ENCODE assay signal across 32 mouse cellular contexts in the genomic region with DNA sequence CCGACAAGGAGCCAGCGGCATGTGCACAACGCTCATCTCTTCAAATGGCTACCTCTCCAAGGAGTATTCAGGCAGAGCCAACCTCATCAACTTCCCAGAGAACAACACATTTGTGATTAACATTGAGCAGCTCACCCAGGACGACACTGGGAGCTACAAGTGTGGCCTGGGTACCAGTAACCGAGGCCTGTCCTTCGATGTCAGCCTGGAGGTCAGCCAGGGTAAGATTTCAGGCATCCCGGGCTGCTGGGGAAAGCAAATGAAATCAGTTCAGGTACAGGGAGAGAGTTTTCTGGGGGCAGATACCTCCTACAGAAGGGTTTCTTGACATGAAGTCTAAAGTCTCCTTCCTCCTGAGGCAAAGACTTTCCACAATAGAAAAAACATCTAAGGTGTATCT. TPM values are rescaled to one million over a fixed set of nuclear protein-coding genes. Genes with fewer than 3 reads are reported as not detected.
A peak's percentile ranks its signal among the peaks of the same experiment; 100 is the strongest.
DNase-seq lines count a peak whose midpoint lies in the region; ATAC-seq lines count a peak whose summit lies in the region.
"Had no signal": no experiment of that assay in that cellular context is flagged by ENCODE, and none has a peak within 500 bp of the region (broad histone marks: within the 10 kb centered on the region; RNA-seq: fewer than 3 reads in every experiment).

No protein-coding gene starts in this region.

- no peaks in the 10 kb centered on the region for H3K9me3 ChIP-seq in forebrain, embryonic 11.5 days (ENCODE audit: control insufficient read depth, low read length)
- H3K9me3 ChIP-seq in forebrain, embryonic 13.5 days (replicated peaks): no peaks in the 10 kb centered on the region
- H3K9me3 ChIP-seq in kidney, embryonic 14.5 days (ENCODE audit: control insufficient read depth, low read length): no peaks in the 10 kb centered on the region
- no peaks in the 10 kb centered on the region for H3K9me3 ChIP-seq in liver, embryonic 16.5 days (replicated peaks; ENCODE audit: control insufficient read depth, low read length)
- H3K9me3 ChIP-seq: embryonic facial prominence, embryonic 10.5 days; embryonic facial prominence, embryonic 13.5 days; heart, embryonic 12.5 days; heart, embryonic 15.5 days had no signal

- no peak overlapping the region for H3K4me3 ChIP-seq in forebrain, embryonic 11.5 days (ENCODE audit: low read depth, low read length)
- H3K4me3 ChIP-seq in forebrain, embryonic 13.5 days: no peak overlapping the region
- no peak overlapping the region for H3K4me3 ChIP-seq in kidney, embryonic 14.5 days (ENCODE audit: low read length)
- no peak overlapping the region for H3K4me3 ChIP-seq in liver, embryonic 16.5 days (ENCODE audit: low read depth, low read length)
- H3K4me3 ChIP-seq: embryonic facial prominence, embryonic 10.5 days; embryonic facial prominence, embryonic 13.5 days; erythroblast, embryonic 14.5 days; gastrocnemius, adult 2 months; heart, embryonic 12.5 days; heart, embryonic 15.5 days had no signal

- DNase-seq in forebrain, embryonic 11.5 days (ENCODE audit: low spot score): peak; percentile 30
- peak; percentile 19 for DNase-seq in kidney, adult 18-20 months
- DNase-seq in liver: no peak
- DNase-seq in layer of hippocampus, adult 9-11 months: no peak
- DNase-seq: adrenal gland, adult 8-10 months; adrenal gland, postnatal 25 days; cerebellum, adult 11-12 months; cerebellum, adult 8-10 months; cerebellum, postnatal 10 days; cerebellum, postnatal 36 days; embryo, embryonic 11 days; forebrain, postnatal 0 days; gastrocnemius, adult 2 months; gastrocnemius, postnatal 14 days; heart, adult 18-20 months; heart, postnatal 10 days; heart, postnatal 36 days had no signal

- no peaks in the 10 kb centered on the region for H3K4me1 ChIP-seq in forebrain, embryonic 11.5 days (replicated peaks; ENCODE audit: control insufficient read depth, insufficient read depth, low read length)
- H3K4me1 ChIP-seq in forebrain, embryonic 13.5 days: no peaks in the 10 kb centered on the region
- H3K4me1 ChIP-seq in kidney, embryonic 14.5 days (ENCODE audit: control insufficient read depth, insufficient read depth, low read length): peaks cover 6% of the 10 kb centered on the region
- H3K4me1 ChIP-seq in liver, embryonic 16.5 days (ENCODE audit: control insufficient read depth, low read depth, low read length): no peaks in the 10 kb centered on the region; the same call in 1 of the 2 replicates
- H3K4me1 ChIP-seq: embryonic facial prominence, embryonic 10.5 days; embryonic facial prominence, embryonic 13.5 days; heart, embryonic 12.5 days; heart, embryonic 15.5 days had no signal

- H3K27me3 ChIP-seq in forebrain, embryonic 11.5 days (ENCODE audit: control insufficient read depth, insufficient read depth, low read length): no peaks in the 10 kb centered on the region
- H3K27me3 ChIP-seq in forebrain, embryonic 13.5 days: no peaks in the 10 kb centered on the region
- H3K27me3 ChIP-seq in kidney, embryonic 14.5 days (ENCODE audit: control insufficient read depth, insufficient read depth, low read length): 0 out of 2 replicates have a peak, but pooled peaks cover 4% of the 10 kb centered on the region
- no peaks in the 10 kb centered on the region for H3K27me3 ChIP-seq in liver, embryonic 16.5 days (ENCODE audit: control insufficient read depth, insufficient read depth, low read depth, low read length)
- H3K27me3 ChIP-seq: embryonic facial prominence, embryonic 13.5 days; heart, embryonic 12.5 days; heart, embryonic 15.5 days had no signal

- no peaks in the 10 kb centered on the region for H3K36me3 ChIP-seq in forebrain, embryonic 11.5 days (ENCODE audit: control insufficient read depth, insufficient read depth, low read length)
- H3K36me3 ChIP-seq in forebrain, embryonic 13.5 days (ENCODE audit: poor library complexity, severe bottlenecking): no peaks in the 10 kb centered on the region
- H3K36me3 ChIP-seq in kidney, embryonic 14.5 days (ENCODE audit: control insufficient read depth, insufficient read depth, low read length): no peaks in the 10 kb centered on the region
- H3K36me3 ChIP-seq in liver, embryonic 16.5 days (ENCODE audit: control insufficient read depth, insufficient read depth): no peaks in the 10 kb centered on the region
- H3K36me3 ChIP-seq: embryonic facial prominence, embryonic 10.5 days; embryonic facial prominence, embryonic 13.5 days; heart, embryonic 12.5 days; heart, embryonic 15.5 days had no signal

- WGBS in forebrain, embryonic 11.5 days: 90% methylated on average over 7 of the region's 7 CpGs
- 91% methylated on average over 7 of the region's 7 CpGs for WGBS in forebrain, embryonic 13.5 days
- WGBS in kidney, embryonic 14.5 days: 47% methylated on average over 7 of the region's 7 CpGs
- 77% methylated on average over 7 of the region's 7 CpGs for WGBS in liver, embryonic 16.5 days (ENCODE audit: insufficient replicate concordance)

- no peak overlapping the region for H3K4me2 ChIP-seq in forebrain, embryonic 11.5 days (ENCODE audit: low read depth, low read length, severe bottlenecking)
- H3K4me2 ChIP-seq in forebrain, embryonic 13.5 days: no peak overlapping the region
- H3K4me2 ChIP-seq in kidney, embryonic 14.5 days (replicated peaks; ENCODE audit: low read depth, low read length): no peak overlapping the region
- no peak overlapping the region for H3K4me2 ChIP-seq in liver, embryonic 16.5 days (ENCODE audit: low read depth, low read length)
- H3K4me2 ChIP-seq: embryonic facial prominence, embryonic 13.5 days; heart, embryonic 12.5 days; heart, embryonic 15.5 days; hindbrain, embryonic 14.5 days had no signal

- ATAC-seq in forebrain, embryonic 11.5 days (replicated peaks; ENCODE audit: low FRiP score): no peak
- no peak for ATAC-seq in forebrain, embryonic 13.5 days
- ATAC-seq in kidney, embryonic 14.5 days (ENCODE audit: low FRiP score, low TSS enrichment): no peak
- ATAC-seq in liver, embryonic 16.5 days (ENCODE audit: low read depth): no peak
- ATAC-seq: activated CD4-positive, CD25-positive, alpha-beta regulatory T cell, adult 4 months; forebrain, embryonic 14.5 days; forebrain, postnatal 0 days had no signal

- H3K9ac ChIP-seq in forebrain, embryonic 11.5 days (ENCODE audit: low read length): no peak overlapping the region
- no peak overlapping the region for H3K9ac ChIP-seq in forebrain, embryonic 13.5 days
- no peak overlapping the region for H3K9ac ChIP-seq in kidney, embryonic 14.5 days (ENCODE audit: low read depth, low read length)
- no peak overlapping the region for H3K9ac ChIP-seq in liver, embryonic 16.5 days (ENCODE audit: low read depth, low read length)
- H3K9ac ChIP-seq: embryonic facial prominence, embryonic 13.5 days; forebrain, postnatal 0 days; heart, embryonic 12.5 days; heart, embryonic 15.5 days; hindbrain, embryonic 14.5 days had no signal

- H3K27ac ChIP-seq in forebrain, embryonic 11.5 days (ENCODE audit: low read depth, low read length): no peak overlapping the region
- H3K27ac ChIP-seq in forebrain, embryonic 13.5 days: no peak overlapping the region
- no peak overlapping the region for H3K27ac ChIP-seq in kidney, embryonic 14.5 days (ENCODE audit: low read depth, low read length)
- H3K27ac ChIP-seq in liver, embryonic 16.5 days (ENCODE audit: low read length): 0 out of 2 replicates have a peak overlapping the region, but pooled peaks have one; percentile 35
- H3K27ac ChIP-seq: embryonic facial prominence, embryonic 10.5 days; embryonic facial prominence, embryonic 13.5 days; gastrocnemius, adult 2 months; heart, embryonic 15.5 days; hindbrain, embryonic 14.5 days had no signal

RNA-seq across cellular contexts. Expression of gene Pigr, which starts 15.1 kb away (rescaled TPM):
- not detected in 2 replicates for polyA plus RNA-seq in forebrain, embryonic 11.5 days (2014; fragmentation: Nextera tagmentation; extraction: Ambion mirVana)
- not detected in 2 replicates for polyA plus RNA-seq in forebrain, embryonic 13.5 days (2015; fragmentation: Nextera tagmentation; extraction: Ambion mirVana)
- polyA plus RNA-seq in kidney, embryonic 14.5 days (2014; fragmentation: Nextera tagmentation; extraction: Ambion mirVana): not detected in 2 replicates
- polyA plus RNA-seq in liver, embryonic 16.5 days (2015; fragmentation: Nextera tagmentation; extraction: Ambion mirVana): 0.48 and 0.50 TPM in 2 replicates
- polyA plus RNA-seq: cortical plate, adult 2 months; embryonic facial prominence, embryonic 10.5 days; embryonic facial prominence, embryonic 13.5 days; forebrain, embryonic 14.5 days; forebrain, postnatal 0 days; heart, embryonic 12.5 days; heart, embryonic 15.5 days; hindbrain, embryonic 11.5 days; hindbrain, embryonic 14.5 days had no signal

RNA-seq across cellular contexts. Expression of gene Fcmr, which starts 23.8 kb away (rescaled TPM):
- polyA plus RNA-seq in forebrain, embryonic 11.5 days (2014; fragmentation: Nextera tagmentation; extraction: Ambion mirVana): not detected in 2 replicates
- polyA plus RNA-seq in forebrain, embryonic 13.5 days (2015; fragmentation: Nextera tagmentation; extraction: Ambion mirVana): not detected in 2 replicates
- not detected in 2 replicates for polyA plus RNA-seq in kidney, embryonic 14.5 days (2014; fragmentation: Nextera tagmentation; extraction: Ambion mirVana)
- not detected in 2 replicates for polyA plus RNA-seq in liver, embryonic 16.5 days (2015; fragmentation: Nextera tagmentation; extraction: Ambion mirVana)
- polyA plus RNA-seq: embryonic facial prominence, embryonic 10.5 days; embryonic facial prominence, embryonic 13.5 days; erythroblast, embryonic 14.5 days; forebrain, embryonic 14.5 days; hindbrain, embryonic 11.5 days had no signal

RNA-seq across cellular contexts. Expression of gene Fcamr, which starts 40.9 kb away (rescaled TPM):
- polyA plus RNA-seq in forebrain, embryonic 11.5 days (2014; fragmentation: Nextera tagmentation; extraction: Ambion mirVana): not detected in 2 replicates
- not detected in 2 replicates for polyA plus RNA-seq in forebrain, embryonic 13.5 days (2015; fragmentation: Nextera tagmentation; extraction: Ambion mirVana)
- polyA plus RNA-seq in kidney, embryonic 14.5 days (2014; fragmentation: Nextera tagmentation; extraction: Ambion mirVana): not detected in 2 replicates
- not detected in 2 replicates for polyA plus RNA-seq in liver, embryonic 16.5 days (2015; fragmentation: Nextera tagmentation; extraction: Ambion mirVana)
- polyA plus RNA-seq: activated CD4-positive, CD25-positive, alpha-beta regulatory T cell, adult 4 months; cortical plate, adult 2 months; embryonic facial prominence, embryonic 10.5 days; embryonic facial prominence, embryonic 13.5 days; erythroblast, embryonic 14.5 days; forebrain, embryonic 14.5 days; forebrain, postnatal 0 days; hindbrain, embryonic 11.5 days; hindbrain, embryonic 14.5 days had no signal

RNA-seq across cellular contexts. Expression of gene Il24, which starts 45.6 kb away (rescaled TPM):
- polyA plus RNA-seq in forebrain, embryonic 11.5 days (2014; fragmentation: Nextera tagmentation; extraction: Ambion mirVana): not detected in 2 replicates
- polyA plus RNA-seq in forebrain, embryonic 13.5 days (2015; fragmentation: Nextera tagmentation; extraction: Ambion mirVana): not detected in 2 replicates
- not detected in 2 replicates for polyA plus RNA-seq in kidney, embryonic 14.5 days (2014; fragmentation: Nextera tagmentation; extraction: Ambion mirVana)
- polyA plus RNA-seq in liver, embryonic 16.5 days (2015; fragmentation: Nextera tagmentation; extraction: Ambion mirVana): not detected in 2 replicates
- polyA plus RNA-seq: activated CD4-positive, CD25-positive, alpha-beta regulatory T cell, adult 4 months; brain, embryonic 14.5 days; cortical plate, adult 2 months; embryonic facial prominence, embryonic 10.5 days; erythroblast, embryonic 14.5 days; forebrain, embryonic 14.5 days; forebrain, postnatal 0 days; frontal cortex, adult 2 months; heart, embryonic 12.5 days; heart, embryonic 15.5 days; hindbrain, embryonic 11.5 days; hindbrain, embryonic 14.5 days had no signal

Comparison
In these comparisons a context has a peak if more than half of its experiments do, and no peak if none do; other contexts are left out.
1. DNase-seq: peak in forebrain, embryonic 11.5 days (single experiment) and kidney, adult 18-20 months (single experiment); none in liver (single experiment) and layer of hippocampus, adult 9-11 months (single experiment).